Comparison of ENCODE assay signal across 13 mouse cellular contexts in genomic region chr13:28692587-28692986, GRCm38 (mm10).
DNase-seq lines count a peak whose midpoint lies in the region; ATAC-seq and TF ChIP-seq lines count a peak whose summit lies in the region.
"Had no signal": no experiment of that assay in that cellular context is flagged by ENCODE, and none has a peak within 500 bp of the region (broad histone marks: within the 10 kb centered on the region; RNA-seq: fewer than 3 reads in every experiment).

No protein-coding gene starts in this region.

- no peak overlapping the region for H3K9ac ChIP-seq in lung, embryonic 15.5 days
- H3K9ac ChIP-seq: liver, embryonic 14.5 days; midbrain, embryonic 12.5 days had no signal

- peak; percentile 96 for ATAC-seq in frontal cortex, adult (ENCODE audit: low TSS enrichment)
- ATAC-seq in lung, embryonic 15.5 days (ENCODE audit: borderline replicate concordance, extremely low read depth, low FRiP score, low TSS enrichment), result peak; percentile 50; the same call in 1 of the 2 replicates

- no peak for DNase-seq in frontal cortex, postnatal 25 days (ENCODE audit: low spot score in 2 of 2)
- no peak for DNase-seq in lung, postnatal 14 days
- no peak for DNase-seq in thymus, adult 2 months
- DNase-seq in thymus, postnatal 4 days, result no peak
- DNase-seq in telencephalon, adult 2 months (ENCODE audit: low read depth, low spot score), result peak; percentile 52
- no peak for DNase-seq in cerebellum, adult 9-10 months
- DNase-seq: adrenal gland, adult 2 months; kidney, postnatal 25 days had no signal

- TF ChIP-seq CTCF in thymus, adult 2 months (IDR thresholded peaks at IDR 0.05; ENCODE audit: borderline replicate concordance, control insufficient read depth, extremely low read depth, insufficient read depth, low read length, poor library complexity), result no peak

- H3K36me3 ChIP-seq in lung, embryonic 15.5 days, result no peaks in the 10 kb centered on the region
- no peaks in the 10 kb centered on the region for H3K36me3 ChIP-seq in thymus, adult 2 months (ENCODE audit: control insufficient read depth, insufficient read depth, low read length)
- H3K36me3 ChIP-seq: midbrain, embryonic 12.5 days had no signal

- H3K9me3 ChIP-seq in lung, embryonic 15.5 days, result no peaks in the 10 kb centered on the region
- H3K9me3 ChIP-seq: midbrain, embryonic 12.5 days had no signal

- no peaks in the 10 kb centered on the region for H3K27me3 ChIP-seq in lung, embryonic 15.5 days
- H3K27me3 ChIP-seq in thymus, adult 2 months (ENCODE audit: control insufficient read depth, insufficient read depth, low read length), result no peaks in the 10 kb centered on the region
- H3K27me3 ChIP-seq: midbrain, embryonic 12.5 days had no signal

- peaks cover 38% of the 10 kb centered on the region for H3K4me1 ChIP-seq in lung, embryonic 15.5 days
- peaks cover 18% of the 10 kb centered on the region for H3K4me1 ChIP-seq in thymus, adult 2 months (replicated peaks; ENCODE audit: control insufficient read depth, insufficient read depth, low read length)

- WGBS in lung, embryonic 15.5 days, result 58% methylated on average over 5 of the region's 5 CpGs
- 76% methylated on average over 5 of the region's 5 CpGs for WGBS in thymus, adult 2 months

- TF ChIP-seq POLR2A in thymus, adult 2 months (IDR thresholded peaks at IDR 0.05; ENCODE audit: control insufficient read depth, extremely low read depth, insufficient read depth, low read length, poor library complexity), result no peak

- no peak overlapping the region for H3K4me2 ChIP-seq in lung, embryonic 15.5 days
- H3K4me2 ChIP-seq: midbrain, embryonic 12.5 days had no signal

- peak overlapping the region; percentile 89 for H3K27ac ChIP-seq in lung, embryonic 15.5 days
- H3K27ac ChIP-seq in thymus, adult 2 months (ENCODE audit: control insufficient read depth, insufficient read depth, low read length), result 0 out of 2 replicates have a peak overlapping the region, but pooled peaks have one; percentile 5
- H3K27ac ChIP-seq: left cerebral cortex, adult 2 months; liver, embryonic 14.5 days had no signal

- H3K4me3 ChIP-seq in lung, embryonic 15.5 days, result no peak overlapping the region
- H3K4me3 ChIP-seq in thymus, adult 2 months (ENCODE audit: control insufficient read depth, insufficient read depth, low read length), result no peak overlapping the region
- H3K4me3 ChIP-seq: left cerebral cortex, adult 2 months; midbrain, embryonic 12.5 days had no signal
